Mouse (Mus musculus): ENCODE results near the gene Parp2.
"Not testable (repeated sequence)": the region's sequence is repeated elsewhere in the genome, so short reads cannot be mapped to it uniquely, and the experiment has no call there.

The Parp2 gene

GRCm38 (mm10) chr14:50833964-50834363 lies 26.3 kb downstream of the Parp2 start:
- no peak for DNase-seq

GRCm38 (mm10) chr14:50834435-50834834 lies 26.8 kb downstream of the Parp2 start:
- DNase-seq = no peak

- DNase-seq = peak; percentile 31
Measured at GRCm38 (mm10) chr14:50837236-50837635, 29.6 kb downstream of the Parp2 start.

GRCm38 (mm10) chr14:50855788-50856187 lies 48.1 kb downstream of the Parp2 start:
- no peak for DNase-seq

- no peak for DNase-seq
Measured at GRCm38 (mm10) chr14:50862641-50863040, 55.0 kb downstream of the Parp2 start.

- DNase-seq = not testable (repeated sequence)
Measured at GRCm38 (mm10) chr14:50865005-50865404, 57.4 kb downstream of the Parp2 start.

GRCm38 (mm10) chr14:50866966-50867365 lies 59.3 kb downstream of the Parp2 start:
- DNase-seq = no peak

GRCm38 (mm10) chr14:50868211-50868610 lies 60.6 kb downstream of the Parp2 start:
- no peak for DNase-seq

- DNase-seq = no peak
Measured at GRCm38 (mm10) chr14:50868656-50869055, 61.0 kb downstream of the Parp2 start.

- peak; percentile 80 for DNase-seq
Measured at GRCm38 (mm10) chr14:50869889-50870804, 62.5 kb downstream of the Parp2 start, which contains the start of gene Tep1. Tep1 (minus strand) TSS chr14:50870560.

- DNase-seq = no peak
Measured at GRCm38 (mm10) chr14:50870805-50871143, 63.1 kb downstream of the Parp2 start.

Measured in embryo, embryonic 11 days (tissue).